Mouse (Mus musculus) hindbrain, embryonic 15.5 days (tissue): ENCODE measurements at regions not wholly inside any gene's neighbourhood (a gene's known extent, or its start where the extent isn't known, plus 50 kb on each side); places are given as distances from the start of the nearest gene placed in this dataset.

Experiments used
- ATAC-seq: fragments of 200-750 bp; cut with Nextera tagmentation; 2 replicates; pipeline ENCODE4 v1.8.0; 2017; ENCODE audit warnings: low read depth, moderate number of reproducible peaks, moderate TSS enrichment; ENCODE audit not compliant: low FRiP score
- H3K27ac ChIP-seq: fragments of 300-500 bp; sonication (generic); replicated peaks from 2 replicates; pipeline ENCODE4 v1.5.1; 2015; ENCODE audit warnings: mild to moderate bottlenecking, inconsistent platforms
- H3K27me3 ChIP-seq: fragments of 300-500 bp; sonication (generic); 2 replicates; pipeline ENCODE4 v1.6.1; 2015; ENCODE audit warnings: control low read depth, inconsistent platforms
- H3K36me3 ChIP-seq: fragments of 300-500 bp; sonication (generic); 2 replicates; pipeline ENCODE4 v1.6.1; 2015; ENCODE audit warnings: control low read depth, inconsistent platforms
- H3K4me1 ChIP-seq: fragments of 300-500 bp; sonication (generic); replicated peaks from 2 replicates; pipeline ENCODE4 v1.6.1; 2015; ENCODE audit warnings: control low read depth, inconsistent platforms
- H3K4me2 ChIP-seq: fragments of 300-500 bp; sonication (generic); 2 replicates; pipeline ENCODE4 v1.6.1; 2015; ENCODE audit warnings: moderate library complexity, mild to moderate bottlenecking, inconsistent platforms
- H3K4me3 ChIP-seq: fragments of 300-500 bp; sonication (generic); 2 replicates; pipeline ENCODE4 v1.5.1; 2015; ENCODE audit warnings: mild to moderate bottlenecking, inconsistent platforms
- H3K9ac ChIP-seq: fragments of 300-500 bp; sonication (generic); 2 replicates; pipeline ENCODE4 v1.6.1; 2015; ENCODE audit warnings: inconsistent platforms
- H3K9me3 ChIP-seq: fragments of 300-500 bp; sonication (generic); 2 replicates; pipeline ENCODE4 v1.6.1; 2016; ENCODE audit warnings: control low read depth, inconsistent platforms
- WGBS: fragments of 180-500 bp; shearing (Covaris S2); methylation state at CpG from one replicate; pipeline ENCODE4 v1.1.7; 2015; 5-methylcytosine and 5-hydroxymethylcytosine counted together

GRCm38 (mm10) chr12:68862991-68863356 is 296.0 kb downstream of the Rps29 start:
- WGBS, result 70% methylated on average over 3 of the region's 3 CpGs
- no peaks in the 10 kb centered on the region for H3K9me3 ChIP-seq
- no peak overlapping the region for H3K4me2 ChIP-seq
- H3K36me3 ChIP-seq, result no peaks in the 10 kb centered on the region
- no peak for ATAC-seq
- H3K4me1 ChIP-seq, result no peaks in the 10 kb centered on the region
- H3K27me3 ChIP-seq, result no peaks in the 10 kb centered on the region
- H3K27ac ChIP-seq, result no peak overlapping the region
- H3K9ac ChIP-seq, result no peak overlapping the region
- no peak overlapping the region for H3K4me3 ChIP-seq

GRCm38 (mm10) chr12:68862313-68862990 is 296.5 kb downstream of the Rps29 start:
- no peaks in the 10 kb centered on the region for H3K36me3 ChIP-seq
- H3K4me1 ChIP-seq, result no peaks in the 10 kb centered on the region
- no peak overlapping the region for H3K27ac ChIP-seq
- ATAC-seq, result peak; percentile 83
- H3K4me2 ChIP-seq, result no peak overlapping the region
- no peak overlapping the region for H3K9ac ChIP-seq
- no peaks in the 10 kb centered on the region for H3K9me3 ChIP-seq
- no peak overlapping the region for H3K4me3 ChIP-seq
- H3K27me3 ChIP-seq, result no peaks in the 10 kb centered on the region
- 41% methylated on average over 5 of the region's 5 CpGs for WGBS

GRCm38 (mm10) chr12:68860332-68860731 is 298.7 kb downstream of the Rps29 start:
- H3K4me2 ChIP-seq, result no peak overlapping the region
- no peak overlapping the region for H3K4me3 ChIP-seq
- no peaks in the 10 kb centered on the region for H3K9me3 ChIP-seq
- H3K4me1 ChIP-seq, result no peaks in the 10 kb centered on the region
- no peak overlapping the region for H3K9ac ChIP-seq
- H3K36me3 ChIP-seq, result no peaks in the 10 kb centered on the region
- H3K27ac ChIP-seq, result no peak overlapping the region
- 81% methylated on average over 2 of the region's 2 CpGs for WGBS
- ATAC-seq, result no peak
- no peaks in the 10 kb centered on the region for H3K27me3 ChIP-seq

GRCm38 (mm10) chr12:68849616-68850140 is 309.3 kb downstream of the Rps29 start:
- H3K27me3 ChIP-seq, result no peaks in the 10 kb centered on the region
- WGBS, result 69% methylated on average over 9 of the region's 9 CpGs
- H3K27ac ChIP-seq, result no peak overlapping the region
- H3K9me3 ChIP-seq, result no peaks in the 10 kb centered on the region
- no peak overlapping the region for H3K4me3 ChIP-seq
- no peak overlapping the region for H3K9ac ChIP-seq
- H3K4me1 ChIP-seq, result no peaks in the 10 kb centered on the region
- 0 out of 2 replicates have a peak, but pooled peaks have one; percentile 27 for ATAC-seq
- H3K36me3 ChIP-seq, result no peaks in the 10 kb centered on the region
- no peak overlapping the region for H3K4me2 ChIP-seq

GRCm38 (mm10) chr12:68840815-68841214 is 318.2 kb downstream of the Rps29 start:
- no peaks in the 10 kb centered on the region for H3K27me3 ChIP-seq
- H3K4me1 ChIP-seq, result no peaks in the 10 kb centered on the region
- H3K9ac ChIP-seq, result no peak overlapping the region
- H3K9me3 ChIP-seq, result no peaks in the 10 kb centered on the region
- no peak for ATAC-seq
- H3K4me2 ChIP-seq, result no peak overlapping the region
- H3K36me3 ChIP-seq, result no peaks in the 10 kb centered on the region
- WGBS, result 96% methylated on average over 8 of the region's 8 CpGs
- H3K27ac ChIP-seq, result no peak overlapping the region
- H3K4me3 ChIP-seq, result no peak overlapping the region

- H3K9ac ChIP-seq, result no peak overlapping the region
- H3K4me2 ChIP-seq, result no peak overlapping the region
- no peaks in the 10 kb centered on the region for H3K36me3 ChIP-seq
- no peak overlapping the region for H3K27ac ChIP-seq
- no peak overlapping the region for H3K4me3 ChIP-seq
- ATAC-seq, result no peak
- H3K27me3 ChIP-seq, result no peaks in the 10 kb centered on the region
- no peaks in the 10 kb centered on the region for H3K9me3 ChIP-seq
- WGBS, result 87% methylated on average over 2 of the region's 2 CpGs
- no peaks in the 10 kb centered on the region for H3K4me1 ChIP-seq
Measured at GRCm38 (mm10) chr12:68840156-68840555, 318.8 kb downstream of the Rps29 start.

GRCm38 (mm10) chr12:68836023-68836422 is 323.0 kb downstream of the Rps29 start:
- 91% methylated on average over 3 of the region's 3 CpGs for whole genome bisulfite sequencing
- no peak overlapping the region for H3K9ac ChIP-seq
- H3K9me3 ChIP-seq, result no peaks in the 10 kb centered on the region
- H3K27ac ChIP-seq, result no peak overlapping the region
- no peaks in the 10 kb centered on the region for H3K4me1 ChIP-seq
- H3K36me3 ChIP-seq, result no peaks in the 10 kb centered on the region
- no peak for ATAC-seq
- H3K4me3 ChIP-seq, result no peak overlapping the region
- no peak overlapping the region for H3K4me2 ChIP-seq
- H3K27me3 ChIP-seq, result no peaks in the 10 kb centered on the region

GRCm38 (mm10) chr12:68833914-68834313 is 325.1 kb downstream of the Rps29 start:
- H3K27me3 ChIP-seq, result no peaks in the 10 kb centered on the region
- WGBS, result 83% methylated on average over 4 of the region's 4 CpGs
- H3K27ac ChIP-seq, result no peak overlapping the region
- H3K9ac ChIP-seq, result no peak overlapping the region
- H3K4me1 ChIP-seq, result no peaks in the 10 kb centered on the region
- no peaks in the 10 kb centered on the region for H3K9me3 ChIP-seq
- no peak overlapping the region for H3K4me2 ChIP-seq
- no peaks in the 10 kb centered on the region for H3K36me3 ChIP-seq
- no peak overlapping the region for H3K4me3 ChIP-seq
- no peak for ATAC-seq

- H3K36me3 ChIP-seq, result no peaks in the 10 kb centered on the region
- no peak overlapping the region for H3K27ac ChIP-seq
- no peaks in the 10 kb centered on the region for H3K27me3 ChIP-seq
- no peak overlapping the region for H3K4me3 ChIP-seq
- 85% methylated on average over 3 of the region's 3 CpGs for WGBS
- no peaks in the 10 kb centered on the region for H3K9me3 ChIP-seq
- no peak for ATAC-seq
- no peaks in the 10 kb centered on the region for H3K4me1 ChIP-seq
- H3K9ac ChIP-seq, result no peak overlapping the region
- H3K4me2 ChIP-seq, result no peak overlapping the region
Measured at GRCm38 (mm10) chr12:68829404-68829803, 329.6 kb downstream of the Rps29 start.

- H3K9me3 ChIP-seq, result no peaks in the 10 kb centered on the region
- 53% methylated on average over 9 of the region's 9 CpGs for WGBS
- no peak for ATAC-seq
- no peaks in the 10 kb centered on the region for H3K4me1 ChIP-seq
- no peaks in the 10 kb centered on the region for H3K36me3 ChIP-seq
- no peak overlapping the region for H3K4me2 ChIP-seq
- no peaks in the 10 kb centered on the region for H3K27me3 ChIP-seq
- H3K27ac ChIP-seq, result no peak overlapping the region
- no peak overlapping the region for H3K4me3 ChIP-seq
- H3K9ac ChIP-seq, result no peak overlapping the region
Measured at GRCm38 (mm10) chr12:68827549-68828249, 331.3 kb downstream of the Rps29 start.

- H3K4me3 ChIP-seq, result no peak overlapping the region
- ATAC-seq, result no peak
- no peak overlapping the region for H3K4me2 ChIP-seq
- H3K27ac ChIP-seq, result no peak overlapping the region
- no peaks in the 10 kb centered on the region for H3K4me1 ChIP-seq
- no peaks in the 10 kb centered on the region for H3K36me3 ChIP-seq
- no peak overlapping the region for H3K9ac ChIP-seq
- WGBS, result 88% methylated on average over 5 of the region's 5 CpGs
- H3K27me3 ChIP-seq, result no peaks in the 10 kb centered on the region
- H3K9me3 ChIP-seq, result no peaks in the 10 kb centered on the region
Measured at GRCm38 (mm10) chr12:68794396-68794795, 364.6 kb downstream of the Rps29 start.

GRCm38 (mm10) chr12:68783636-68784035 is 375.4 kb downstream of the Rps29 start:
- Histone ChIP-seq H3K9me3 (no peaks in the 10 kb centered on the region), H3K9ac (no peak overlapping the region), H3K27me3 (no peaks in the 10 kb centered on the region), H3K36me3 (no peaks in the 10 kb centered on the region), H3K27ac (no peak overlapping the region), H3K4me3 (no peak overlapping the region), H3K4me1 (no peaks in the 10 kb centered on the region; the same call in 1 of the 2 replicates), H3K4me2 (no peak overlapping the region)
- 86% methylated on average over 4 of the region's 4 CpGs for WGBS
- ATAC-seq, result no peak
